Mouse (Mus musculus) spleen, postnatal 14 days (tissue): ENCODE results near the gene Slc1a2.
A peak's percentile ranks its signal among the peaks of the same experiment; 100 is the strongest.

Experiments used
- DNase-seq, 2 experiments: peaks; one replicate each; pipeline ENCODE4 v3.0.0; 2021 to 2022; ENCODE audit warnings: low spot score in 2 of 2

Slc1a2 gene

DNA sequence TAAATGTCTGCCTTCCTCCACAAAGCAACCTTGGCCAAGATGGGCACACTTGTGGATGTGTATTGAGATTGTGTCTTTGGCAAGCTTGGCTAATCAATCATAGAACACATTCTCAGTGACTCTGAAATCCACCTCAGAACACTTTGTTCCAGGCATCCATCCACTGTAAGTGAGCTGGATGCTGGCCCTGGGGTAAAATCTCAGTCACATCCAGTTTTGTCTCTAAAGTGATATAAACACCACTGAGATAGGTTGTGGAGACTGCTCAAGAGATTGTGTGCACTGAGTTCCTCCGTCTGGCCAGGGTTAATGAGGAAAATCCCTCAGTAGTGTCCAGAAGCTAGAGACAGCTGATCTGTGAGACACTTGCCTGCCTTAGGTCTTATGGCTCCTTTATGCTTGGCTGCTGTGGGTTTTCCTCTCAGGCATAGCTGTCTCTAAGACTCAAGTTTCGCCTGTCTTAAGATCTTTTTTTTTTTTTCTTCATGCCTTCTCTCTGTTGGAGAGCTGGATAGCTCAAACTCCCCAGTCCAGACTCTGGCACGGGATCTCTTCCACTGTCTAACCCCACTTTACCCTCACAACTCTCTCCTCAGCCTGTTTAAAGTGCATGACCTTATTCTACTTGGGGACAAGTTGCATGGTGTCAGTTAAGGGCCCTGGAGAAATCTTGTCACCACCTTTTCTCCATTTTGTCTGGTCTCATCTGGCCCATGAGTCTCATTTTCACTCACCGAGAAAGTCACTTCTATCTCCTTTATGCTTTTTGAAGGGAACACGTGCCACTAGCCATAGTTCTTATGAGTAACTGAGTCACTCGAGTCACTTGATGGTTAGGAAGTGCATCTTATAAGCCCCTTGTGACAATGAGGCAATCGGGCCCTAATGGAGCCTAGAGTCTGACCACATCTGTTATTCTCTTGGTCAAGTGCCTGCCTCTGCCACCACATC is 54.5 kb downstream of the Slc1a2 start:
- DNase-seq = no peak

DNA sequence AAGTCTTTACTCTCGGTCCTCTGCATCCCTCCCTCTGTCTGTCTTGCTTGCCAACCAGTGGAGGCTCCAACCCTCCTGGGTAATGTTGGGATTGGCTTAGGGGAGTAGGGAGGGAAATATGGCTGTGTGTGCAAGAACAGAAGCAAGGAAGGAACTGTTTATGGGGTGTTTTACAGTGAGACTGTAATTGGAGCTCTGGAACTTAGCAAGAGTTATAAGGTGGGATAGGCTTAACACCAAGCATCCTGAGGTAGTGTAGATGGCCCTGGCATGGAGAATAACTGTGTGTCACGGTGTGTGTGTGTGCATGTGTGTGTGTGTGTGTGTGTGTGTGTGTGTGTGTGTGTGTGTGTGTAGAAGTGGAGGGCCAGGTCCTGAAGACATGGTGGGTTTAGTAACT is 55.9 kb downstream of the Slc1a2 start:
- no peak for DNase-seq

DNA sequence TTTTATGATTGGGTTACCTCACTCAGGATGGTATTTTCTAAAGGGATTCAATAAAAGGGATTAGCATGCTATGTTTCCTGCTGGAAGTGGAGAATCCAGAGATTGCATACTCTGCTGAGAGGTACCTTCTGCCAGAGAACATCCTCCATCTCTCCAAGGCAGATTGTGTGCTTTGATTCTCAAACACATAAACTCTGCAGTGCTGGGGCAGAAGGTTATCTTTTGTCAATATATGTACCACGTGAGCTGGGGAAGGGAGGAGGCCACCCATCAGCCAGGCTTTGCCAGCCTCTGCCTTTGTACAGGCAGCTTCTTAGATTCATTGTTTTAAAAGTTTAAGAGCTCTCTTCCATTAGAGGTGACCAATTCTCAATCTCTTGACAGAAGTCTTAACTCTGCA is 57.3 kb downstream of the Slc1a2 start:
- no peak for DNase-seq

GRCm38 (mm10) chr2:102721859-102722258 is 63.4 kb downstream of the Slc1a2 start:
- no peak for DNase-seq

DNA sequence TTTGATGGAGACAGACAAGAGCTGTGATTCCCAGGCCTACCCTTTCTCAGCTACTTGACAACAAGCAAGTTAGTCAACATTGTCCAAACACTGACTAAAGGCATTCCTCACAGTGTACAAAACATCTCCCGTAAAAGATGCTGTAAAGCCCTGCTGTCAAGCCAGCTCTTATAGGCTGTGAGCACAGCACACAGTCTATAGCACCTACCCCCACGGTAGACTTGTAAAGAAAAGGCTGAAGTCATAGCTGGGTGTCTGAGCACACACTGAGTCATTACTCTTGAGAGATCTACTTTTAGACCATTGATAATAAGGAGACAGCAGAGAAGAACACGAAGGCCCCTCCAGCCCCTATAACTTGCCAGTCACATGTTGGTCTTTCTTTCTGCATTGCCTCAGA is 66.6 kb downstream of the Slc1a2 start:
- no peak for DNase-seq

DNA sequence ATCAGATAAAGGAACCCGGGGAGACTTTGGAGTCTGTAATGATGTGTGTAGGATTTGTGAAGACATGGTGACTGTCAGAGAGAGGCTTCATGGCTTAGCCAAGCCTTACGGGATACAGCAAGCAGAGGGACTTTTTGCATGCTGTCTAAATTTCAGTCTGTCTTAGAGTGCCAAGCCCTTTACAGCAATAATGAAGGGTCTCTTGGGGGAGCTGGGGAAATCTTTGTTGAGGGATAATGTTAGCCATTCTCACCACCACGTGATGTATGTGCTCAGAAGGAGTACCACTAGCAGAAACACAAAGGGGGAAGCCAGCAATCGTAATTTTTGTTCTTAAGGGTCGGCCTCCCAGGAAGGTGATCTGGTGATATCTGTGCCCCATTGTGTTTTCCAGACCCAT is 71.9 kb downstream of the Slc1a2 start:
- DNase-seq = no peak

DNA sequence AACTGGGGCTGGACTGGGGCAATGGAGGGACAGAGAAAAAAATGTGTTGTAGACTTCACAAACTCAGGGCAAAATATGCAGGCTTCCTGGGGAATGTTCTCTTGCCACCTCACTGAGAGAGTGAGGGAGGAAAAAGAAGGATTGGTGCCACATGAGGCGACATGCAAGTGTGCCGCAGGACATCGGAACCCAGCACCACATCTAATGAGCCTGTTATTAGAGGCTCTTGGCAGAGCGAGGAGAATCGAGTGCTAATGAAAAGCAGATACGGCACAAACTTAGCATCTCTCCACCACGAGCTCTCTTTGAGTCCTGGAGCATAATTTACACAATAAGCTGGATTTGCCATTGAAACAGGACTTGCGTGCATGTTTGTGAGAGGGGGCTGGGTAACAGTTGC is 72.3 kb downstream of the Slc1a2 start:
- no peak for DNase-seq

- no peak for DNase-seq
Measured at GRCm38 (mm10) chr2:102733128-102733527, 74.7 kb downstream of the Slc1a2 start.

DNA sequence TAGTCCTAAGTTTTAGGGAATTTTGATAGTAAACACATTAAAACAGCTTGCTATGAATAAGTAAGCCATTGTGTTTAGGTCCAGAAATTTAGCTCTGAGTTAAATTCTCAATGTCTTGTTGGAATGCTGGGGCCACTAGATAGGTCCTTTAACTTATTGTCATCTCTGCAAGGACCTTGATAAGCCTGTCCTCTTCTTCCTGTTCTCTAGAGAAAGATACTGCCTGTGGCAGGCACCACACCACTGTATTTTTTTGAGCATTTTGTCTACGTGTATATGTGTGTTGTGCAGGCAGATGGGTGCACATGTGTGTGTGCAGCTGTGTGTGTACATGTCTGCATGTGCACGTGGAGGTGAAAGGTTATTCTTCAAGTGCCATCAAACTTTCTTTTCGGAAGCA is 75.6 kb downstream of the Slc1a2 start:
- DNase-seq = no peak

DNA sequence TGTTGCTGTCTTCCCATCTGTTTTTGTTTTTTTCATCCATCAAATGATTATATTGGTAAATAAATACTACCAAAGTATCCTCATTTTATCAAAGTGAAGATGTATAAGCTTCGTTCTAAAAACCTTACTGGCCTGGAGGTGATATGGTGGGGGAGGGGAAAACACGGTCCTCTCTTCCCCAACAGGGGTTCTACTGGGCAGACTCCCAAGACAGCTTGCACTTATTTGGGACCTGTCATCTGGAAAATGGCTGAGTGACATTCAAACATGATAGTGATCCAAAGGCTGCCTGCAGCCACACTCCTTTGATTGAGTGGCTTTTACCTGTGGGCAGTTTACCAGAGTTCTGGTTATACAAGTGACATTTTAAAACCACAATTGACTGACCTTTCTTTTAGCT is 76.6 kb downstream of the Slc1a2 start:
- DNase-seq = no peak

DNA sequence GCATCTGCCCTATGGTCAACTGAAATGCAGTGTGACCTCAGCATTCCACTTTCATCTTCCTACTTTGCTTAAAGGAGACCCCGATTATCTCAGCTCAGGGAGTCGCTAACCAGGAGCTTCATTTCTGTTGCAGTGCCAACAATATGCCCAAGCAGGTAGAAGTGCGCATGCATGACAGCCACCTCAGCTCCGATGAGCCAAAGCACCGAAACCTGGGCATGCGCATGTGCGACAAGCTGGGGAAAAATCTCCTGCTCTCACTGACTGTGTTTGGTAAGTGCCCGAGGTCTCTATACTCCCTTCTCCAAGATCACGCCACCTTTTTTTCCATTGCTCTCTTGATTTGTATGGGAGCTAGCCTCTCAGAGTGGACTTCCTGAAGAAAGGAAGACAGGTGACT is 77.4 kb downstream of the Slc1a2 start:
- no peak for DNase-seq

DNA sequence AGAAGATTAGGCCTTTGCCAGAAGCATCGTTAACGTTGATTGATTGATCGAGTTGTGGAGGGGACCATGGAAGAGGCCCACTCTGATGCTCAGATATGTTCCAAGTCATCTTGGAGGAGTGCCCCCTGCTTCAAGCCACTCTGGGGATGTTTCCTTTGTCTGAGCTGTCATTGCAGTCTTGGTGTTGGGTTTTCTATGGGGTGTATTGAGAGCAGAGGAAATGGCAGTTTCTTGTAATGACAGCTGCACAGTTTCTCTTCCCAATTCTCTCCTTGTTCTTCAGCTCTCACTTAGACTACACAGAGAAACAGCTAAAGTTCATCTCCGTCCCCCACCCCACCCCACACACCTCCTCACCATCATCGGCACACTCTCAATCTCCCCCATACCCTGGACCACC is 78.0 kb downstream of the Slc1a2 start:
- DNase-seq = no peak

- DNase-seq = no peak
Measured at GRCm38 (mm10) chr2:102738852-102739251, 80.4 kb downstream of the Slc1a2 start.

- DNase-seq = no peak
Measured at GRCm38 (mm10) chr2:102742685-102743084, 84.2 kb downstream of the Slc1a2 start.

DNA sequence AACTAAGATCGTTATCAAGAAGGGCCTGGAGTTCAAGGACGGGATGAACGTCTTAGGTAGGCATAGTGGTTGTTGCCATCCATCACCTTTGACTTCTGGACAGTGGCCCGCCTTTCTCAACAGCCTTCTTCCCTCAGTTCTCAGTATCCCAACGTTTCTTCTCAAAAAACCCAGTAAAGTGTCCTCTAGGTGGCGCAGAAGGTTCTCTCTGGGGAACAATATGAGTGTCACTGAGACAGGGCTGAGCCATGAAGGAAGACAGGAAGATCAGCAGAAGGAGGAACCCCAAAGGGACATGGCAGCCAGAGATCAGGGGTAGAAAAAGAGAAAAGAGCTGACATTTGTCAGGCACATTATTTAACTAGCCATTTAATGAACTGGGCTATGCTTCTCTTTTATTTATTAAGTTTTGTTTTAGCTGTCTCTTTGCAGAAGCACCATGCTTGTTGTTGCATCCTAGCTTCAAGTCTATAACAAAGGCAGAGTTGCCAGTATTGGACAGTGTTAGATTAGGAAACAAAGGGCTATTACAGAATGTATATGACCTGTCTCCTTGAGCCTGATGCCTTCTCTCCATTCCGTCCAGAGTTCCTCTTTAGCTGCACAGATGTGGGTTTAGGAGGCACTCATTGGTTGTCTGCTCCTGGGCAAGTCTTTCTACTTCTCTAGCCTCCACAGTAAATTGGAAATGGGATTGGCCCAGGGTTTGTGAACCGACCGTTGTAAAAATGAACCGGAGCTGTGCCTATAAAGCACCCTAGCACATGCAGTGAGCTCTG is 85.6 kb downstream of the Slc1a2 start:
- peak in 1 of 2 experiments; percentile 49 for DNase-seq

- DNase-seq = peak in 1 of 2 experiments; percentile 7
Measured at GRCm38 (mm10) chr2:102745259-102745906, 86.9 kb downstream of the Slc1a2 start.

- no peak for DNase-seq
Measured at GRCm38 (mm10) chr2:102747758-102748157, 89.3 kb downstream of the Slc1a2 start.

GRCm38 (mm10) chr2:102749926-102750325 is 91.5 kb downstream of the Slc1a2 start:
- DNase-seq = no peak

- no peak for DNase-seq
Measured at GRCm38 (mm10) chr2:102751846-102752245, 93.4 kb downstream of the Slc1a2 start.

GRCm38 (mm10) chr2:102757241-102757860 is 98.9 kb downstream of the Slc1a2 start:
- no peak for DNase-seq

GRCm38 (mm10) chr2:102759479-102759878 is 101.0 kb downstream of the Slc1a2 start:
- DNase-seq = no peak
